Mouse (Mus musculus): ENCODE measurements around the gene Gm17542. TPM values are rescaled to one million over a fixed set of nuclear protein-coding genes. Genes with fewer than 3 reads are reported as not detected.
"Not testable (repeated sequence)": the region's sequence is repeated elsewhere in the genome, so short reads cannot be mapped to it uniquely, and the experiment has no call there.

Gm17542 gene
- not detected in 2 replicates for polyA plus RNA-seq (2012)

GRCm38 (mm10) chr10:58718110-58718509, at the start of gene Gm17542:
Gene Gm17542, minus strand, starts transcription at chr10:58718210.
- not testable (repeated sequence) for H3K9me3 ChIP-seq (ENCODE audit: control insufficient read depth, low read length); H3K36me3 ChIP-seq (ENCODE audit: control insufficient read depth); H3K27me3 ChIP-seq (ENCODE audit: control insufficient read depth); H3K4me3 ChIP-seq (replicated peaks); H3K4me1 ChIP-seq (ENCODE audit: control insufficient read depth)

GRCm38 (mm10) chr10:58739779-58740178, 21.8 kb upstream of the Gm17542 start:
- H3K9me3 ChIP-seq (ENCODE audit: control insufficient read depth, low read length) = no peaks in the 10 kb centered on the region; the same call in 1 of the 2 replicates
- no peak overlapping the region for H3K4me3 ChIP-seq (replicated peaks)
- no peaks in the 10 kb centered on the region for H3K27me3 ChIP-seq (ENCODE audit: control insufficient read depth)
- TF ChIP-seq TAL1 (IDR thresholded peaks at IDR 0.05; ENCODE audit: low read length) = no peak
- no peak for TF ChIP-seq GATA1 (IDR thresholded peaks at IDR 0.05; ENCODE audit: low read length)
- no peaks in the 10 kb centered on the region for H3K4me1 ChIP-seq (ENCODE audit: control insufficient read depth)
- no peaks in the 10 kb centered on the region for H3K36me3 ChIP-seq (ENCODE audit: control insufficient read depth)

GRCm38 (mm10) chr10:58738152-58738551, 20.1 kb upstream of the Gm17542 start:
- Histone ChIP-seq H3K36me3 (ENCODE audit: control insufficient read depth) (no peaks in the 10 kb centered on the region), H3K9me3 (ENCODE audit: control insufficient read depth, low read length) (no peaks in the 10 kb centered on the region; the same call in 1 of the 2 replicates), H3K4me3 (replicated peaks) (no peak overlapping the region), H3K4me1 (ENCODE audit: control insufficient read depth) (no peaks in the 10 kb centered on the region), H3K27me3 (ENCODE audit: control insufficient read depth) (no peaks in the 10 kb centered on the region)
- TF ChIP-seq GATA1 (IDR thresholded peaks at IDR 0.05; ENCODE audit: low read length) (no peak), TAL1 (IDR thresholded peaks at IDR 0.05; ENCODE audit: low read length) (no peak)

GRCm38 (mm10) chr10:58714789-58715148, 3.2 kb downstream of the Gm17542 start:
- Histone ChIP-seq H3K4me1 (ENCODE audit: control insufficient read depth) (no peaks in the 10 kb centered on the region), H3K9me3 (ENCODE audit: control insufficient read depth, low read length) (peaks cover 5% of the 10 kb centered on the region), H3K36me3 (ENCODE audit: control insufficient read depth) (no peaks in the 10 kb centered on the region), H3K27me3 (ENCODE audit: control insufficient read depth) (no peaks in the 10 kb centered on the region), H3K4me3 (replicated peaks) (no peak overlapping the region)
- TF ChIP-seq TAL1 (IDR thresholded peaks at IDR 0.05; ENCODE audit: low read length) = no peak
- TF ChIP-seq GATA1 (IDR thresholded peaks at IDR 0.05; ENCODE audit: low read length) = no peak

GRCm38 (mm10) chr10:58713855-58714788, 3.9 kb downstream of the Gm17542 start:
- Histone ChIP-seq H3K36me3 (ENCODE audit: control insufficient read depth) (no peaks in the 10 kb centered on the region), H3K4me3 (replicated peaks) (no peak overlapping the region), H3K27me3 (ENCODE audit: control insufficient read depth) (no peaks in the 10 kb centered on the region), H3K4me1 (ENCODE audit: control insufficient read depth) (no peaks in the 10 kb centered on the region), H3K9me3 (ENCODE audit: control insufficient read depth, low read length) (peaks cover 8% of the 10 kb centered on the region)
- no peak for TF ChIP-seq GATA1 (IDR thresholded peaks at IDR 0.05; ENCODE audit: low read length)
- TF ChIP-seq TAL1 (IDR thresholded peaks at IDR 0.05; ENCODE audit: low read length) = no peak

GRCm38 (mm10) chr10:58713225-58713624, 4.8 kb downstream of the Gm17542 start:
- Histone ChIP-seq H3K4me1 (ENCODE audit: control insufficient read depth) (no peaks in the 10 kb centered on the region), H3K4me3 (replicated peaks) (no peak overlapping the region), H3K27me3 (ENCODE audit: control insufficient read depth) (no peaks in the 10 kb centered on the region), H3K9me3 (ENCODE audit: control insufficient read depth, low read length) (peaks cover 8% of the 10 kb centered on the region), H3K36me3 (ENCODE audit: control insufficient read depth) (no peaks in the 10 kb centered on the region)
- TF ChIP-seq GATA1 (IDR thresholded peaks at IDR 0.05; ENCODE audit: low read length) (no peak), TAL1 (IDR thresholded peaks at IDR 0.05; ENCODE audit: low read length) (no peak)

- TF ChIP-seq TAL1 (IDR thresholded peaks at IDR 0.05; ENCODE audit: low read length) (no peak), GATA1 (IDR thresholded peaks at IDR 0.05; ENCODE audit: low read length) (no peak)
- Histone ChIP-seq H3K27me3 (ENCODE audit: control insufficient read depth) (no peaks in the 10 kb centered on the region), H3K36me3 (ENCODE audit: control insufficient read depth) (no peaks in the 10 kb centered on the region), H3K4me3 (replicated peaks) (no peak overlapping the region), H3K4me1 (ENCODE audit: control insufficient read depth) (no peaks in the 10 kb centered on the region), H3K9me3 (ENCODE audit: control insufficient read depth, low read length) (peaks cover 11% of the 10 kb centered on the region)
Observed at GRCm38 (mm10) chr10:58709021-58709420, 9.0 kb downstream of the Gm17542 start.

- TF ChIP-seq GATA1 (IDR thresholded peaks at IDR 0.05; ENCODE audit: low read length) (no peak), TAL1 (IDR thresholded peaks at IDR 0.05; ENCODE audit: low read length) (no peak)
- H3K4me3 ChIP-seq (replicated peaks) = no peak overlapping the region
- no peaks in the 10 kb centered on the region for H3K36me3 ChIP-seq (ENCODE audit: control insufficient read depth)
- H3K27me3 ChIP-seq (ENCODE audit: control insufficient read depth) = no peaks in the 10 kb centered on the region
- peaks cover 8% of the 10 kb centered on the region for H3K9me3 ChIP-seq (ENCODE audit: control insufficient read depth, low read length)
- no peaks in the 10 kb centered on the region for H3K4me1 ChIP-seq (ENCODE audit: control insufficient read depth)
Observed at GRCm38 (mm10) chr10:58700578-58700977, 17.4 kb downstream of the Gm17542 start.

GRCm38 (mm10) chr10:58700160-58700559, 17.9 kb downstream of the Gm17542 start:
- Histone ChIP-seq H3K9me3 (ENCODE audit: control insufficient read depth, low read length) (peaks cover 9% of the 10 kb centered on the region), H3K4me3 (replicated peaks) (no peak overlapping the region), H3K36me3 (ENCODE audit: control insufficient read depth) (no peaks in the 10 kb centered on the region), H3K27me3 (ENCODE audit: control insufficient read depth) (no peaks in the 10 kb centered on the region), H3K4me1 (ENCODE audit: control insufficient read depth) (no peaks in the 10 kb centered on the region)
- TF ChIP-seq TAL1 (IDR thresholded peaks at IDR 0.05; ENCODE audit: low read length) = no peak
- TF ChIP-seq GATA1 (IDR thresholded peaks at IDR 0.05; ENCODE audit: low read length) = no peak
